Mouse (Mus musculus) ES-Bruce4 (cell line): ENCODE measurements at regions not wholly inside any gene's neighbourhood (a gene's known extent, or its start where the extent isn't known, plus 50 kb on each side); places are given as distances from the start of the nearest gene placed in this dataset.

Experiments used
- CTCF ChIP-seq: IDR thresholded peaks from one replicate; pipeline ENCODE4 v1.8.1; 2011; ENCODE audit warnings: low read depth, low read length
- POLR2A ChIP-seq: IDR thresholded peaks from one replicate; pipeline ENCODE4 v1.8.1; 2011; ENCODE audit warnings: low read length; ENCODE audit not compliant: insufficient read depth

DNA sequence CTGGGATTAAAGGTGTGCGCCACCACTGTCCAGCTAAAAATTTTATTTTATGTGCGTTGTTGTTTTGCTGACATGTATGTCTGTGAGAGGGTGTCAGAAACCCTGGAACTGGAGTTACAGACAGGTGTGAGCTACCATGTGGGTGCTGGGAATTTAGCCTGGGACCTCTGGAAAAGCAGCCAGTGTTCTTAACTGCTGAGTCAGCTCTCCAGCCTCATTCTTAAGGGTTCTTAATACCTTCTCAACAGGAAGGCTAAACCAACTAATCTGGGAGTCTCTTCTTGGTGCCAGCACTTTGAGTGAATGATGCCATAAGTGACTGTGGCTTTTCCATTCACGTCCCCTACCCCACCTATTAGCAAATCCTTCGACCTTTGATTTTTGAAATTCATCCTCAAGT is 104.6 kb upstream of the Teddm2 start:
- TF ChIP-seq CTCF, result no peak
- TF ChIP-seq POLR2A, result no peak
